Mouse (Mus musculus) midbrain, embryonic 16.5 days (tissue): ENCODE results near the gene Cit. TPM values are rescaled to one million over a fixed set of nuclear protein-coding genes. Genes with fewer than 3 reads are reported as not detected.

Source experiments
- ATAC-seq: fragments of 200-750 bp; cut with Nextera tagmentation; 2 replicates; pipeline ENCODE4 v1.8.0; 2017; ENCODE audit warnings: moderate TSS enrichment
- H3K27ac ChIP-seq: fragments of 300-500 bp; sonication (generic); 2 replicates; pipeline ENCODE4 v1.5.1; 2014; ENCODE audit warnings: mild to moderate bottlenecking, low read length, mixed read lengths
- H3K27me3 ChIP-seq: fragments of 300-500 bp; sonication (generic); 2 replicates; pipeline ENCODE4 v1.6.1; 2014; ENCODE audit warnings: low read depth, low read length, mixed read lengths; ENCODE audit not compliant: control insufficient read depth, insufficient read depth
- H3K36me3 ChIP-seq: fragments of 300-500 bp; sonication (generic); 2 replicates; pipeline ENCODE4 v1.6.1; 2014; ENCODE audit warnings: mild to moderate bottlenecking, low read length, moderate library complexity, mixed read lengths; ENCODE audit not compliant: control insufficient read depth, insufficient read depth
- H3K4me1 ChIP-seq: fragments of 300-500 bp; sonication (generic); 2 replicates; pipeline ENCODE4 v1.6.1; 2014; ENCODE audit warnings: mild to moderate bottlenecking, low read length, mixed read lengths; ENCODE audit not compliant: control insufficient read depth, insufficient read depth
- H3K4me2 ChIP-seq: fragments of 300-500 bp; sonication (generic); 2 replicates; pipeline ENCODE4 v1.6.1; 2014; ENCODE audit warnings: mild to moderate bottlenecking, low read length, mixed read lengths
- H3K4me3 ChIP-seq: fragments of 300-500 bp; sonication (generic); 2 replicates; pipeline ENCODE4 v1.5.1; 2014; ENCODE audit warnings: low read depth, mild to moderate bottlenecking, low read length, moderate library complexity, mixed read lengths
- H3K9ac ChIP-seq: fragments of 300-500 bp; sonication (generic); 2 replicates; pipeline ENCODE4 v1.6.1; 2014; ENCODE audit warnings: low read depth, low read length, mixed read lengths
- H3K9me3 ChIP-seq: fragments of 300-500 bp; sonication (generic); replicated peaks from 2 replicates; pipeline ENCODE4 v1.6.1; 2014; ENCODE audit warnings: mild to moderate bottlenecking, low read length, mixed read lengths; ENCODE audit not compliant: control insufficient read depth, poor library complexity, severe bottlenecking
- WGBS: fragments of 180-500 bp; shearing (Covaris S2); extraction: QIAGEN DNeasy Blood & Tissue Kit; methylation state at CpG from one replicate; pipeline ENCODE4 v1.1.7; 2014; 5-methylcytosine and 5-hydroxymethylcytosine counted together
- polyA plus RNA-seq: library from polyadenylated mRNA; unstranded; fragments of >200 nt; fragmentation: Nextera tagmentation; extraction: Ambion mirVana; gene quantifications from 2 replicates; pipeline ENCODE4 v1.2.1, GENCODE M21; 2015

Cit gene
- polyA plus RNA-seq, 1 experiment from 2014 or later: 30.7 TPM

DNA sequence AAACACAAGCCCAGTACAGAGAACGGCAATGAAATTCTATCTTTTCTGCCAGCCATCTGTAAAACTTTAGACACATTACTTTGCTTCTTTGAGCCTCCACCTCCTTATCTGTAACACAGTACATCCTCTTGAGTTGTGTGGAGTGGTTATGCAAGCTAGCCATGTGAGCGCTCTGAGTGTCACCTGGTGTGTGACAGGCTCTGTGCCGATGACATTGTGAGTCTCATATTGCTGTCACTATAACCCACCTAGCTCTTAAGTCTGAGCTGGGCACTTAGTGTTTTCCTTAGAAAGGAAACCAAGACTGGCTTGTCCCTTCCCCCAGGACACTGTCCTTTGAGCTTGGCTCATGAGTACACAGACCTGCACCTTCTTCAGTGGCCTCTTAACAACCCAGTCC lies 203.2 kb downstream of the Cit start:
- H3K27ac ChIP-seq: no peak overlapping the region
- H3K4me2 ChIP-seq: no peak overlapping the region
- no peaks in the 10 kb centered on the region for H3K27me3 ChIP-seq
- no peak for ATAC-seq
- H3K9me3 ChIP-seq: no peaks in the 10 kb centered on the region
- 100% methylated on average over 3 of the region's 3 CpGs for WGBS
- no peaks in the 10 kb centered on the region for H3K4me1 ChIP-seq
- H3K9ac ChIP-seq: no peak overlapping the region
- no peaks in the 10 kb centered on the region for H3K36me3 ChIP-seq
- H3K4me3 ChIP-seq: no peak overlapping the region

DNA sequence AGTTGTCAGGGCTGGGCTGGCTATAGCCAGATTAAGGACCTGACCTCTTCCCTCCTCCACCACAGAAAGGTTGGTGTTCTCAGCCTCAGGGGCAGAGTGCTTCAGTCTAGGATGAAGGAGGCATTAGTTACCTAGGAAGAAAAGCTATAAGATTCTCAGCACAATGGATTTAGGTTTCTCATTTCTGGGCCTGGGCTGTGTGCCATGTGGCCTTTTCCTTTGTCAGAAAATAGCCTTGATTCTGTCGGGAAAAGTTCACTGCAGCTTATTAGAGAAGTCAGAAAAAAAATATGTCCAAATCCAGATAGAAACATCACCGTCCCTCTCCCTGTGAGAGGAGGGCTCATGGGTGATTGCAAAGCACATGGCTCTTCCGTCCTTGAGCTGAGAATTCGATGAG lies 204.7 kb downstream of the Cit start:
- no peak overlapping the region for H3K27ac ChIP-seq
- H3K4me3 ChIP-seq: no peak overlapping the region
- no peaks in the 10 kb centered on the region for H3K9me3 ChIP-seq
- H3K4me1 ChIP-seq: no peaks in the 10 kb centered on the region
- ATAC-seq: no peak
- H3K36me3 ChIP-seq: no peaks in the 10 kb centered on the region
- H3K4me2 ChIP-seq: no peak overlapping the region
- no peak overlapping the region for H3K9ac ChIP-seq
- WGBS: 86% methylated on average over 4 of the region's 4 CpGs
- H3K27me3 ChIP-seq: no peaks in the 10 kb centered on the region

DNA sequence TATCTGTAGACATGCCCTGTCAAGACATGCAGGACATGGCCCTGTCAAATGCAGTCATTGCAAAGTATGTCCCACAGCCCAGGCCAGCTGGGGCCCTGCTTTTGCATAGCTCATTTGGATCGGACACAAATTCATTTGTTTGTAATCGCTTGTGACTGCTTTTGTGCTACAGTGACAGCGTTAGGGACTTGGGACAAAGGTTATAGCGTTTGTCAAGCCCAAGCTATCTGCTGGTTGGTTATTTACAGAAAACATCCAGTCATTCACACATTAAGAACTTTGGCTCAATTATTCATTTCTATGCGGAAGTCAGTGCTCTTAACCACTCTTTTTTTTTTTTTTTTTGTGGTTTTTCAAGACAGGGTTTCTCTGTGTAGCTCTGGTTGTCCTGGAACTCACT lies 207.1 kb downstream of the Cit start:
- ATAC-seq: no peak
- WGBS: 81% methylated on average over 5 of the region's 5 CpGs

DNA sequence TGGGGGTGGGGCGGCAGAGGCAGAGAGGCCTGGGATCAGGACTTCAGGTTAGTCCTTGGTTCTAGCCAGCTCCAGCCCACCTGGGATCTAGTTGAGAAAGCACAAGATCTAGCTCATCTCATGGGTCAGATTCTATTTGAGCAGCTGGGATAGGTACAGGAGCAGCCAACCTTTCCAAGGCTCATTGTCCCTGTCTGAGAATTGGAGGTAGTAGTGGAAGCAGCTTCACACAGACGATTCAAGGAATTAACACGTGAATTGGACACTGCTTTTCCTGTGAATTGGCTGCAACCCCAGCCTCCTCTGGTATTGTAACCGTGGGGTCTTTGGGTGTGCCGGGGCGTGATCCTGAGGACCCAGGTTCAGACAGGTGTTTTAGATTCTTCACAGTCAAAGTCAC lies 207.7 kb downstream of the Cit start:
- WGBS: 56% methylated on average over 6 of the region's 6 CpGs
- H3K4me3 ChIP-seq: no peak overlapping the region
- no peaks in the 10 kb centered on the region for H3K27me3 ChIP-seq
- ATAC-seq: no peak
- H3K4me2 ChIP-seq: no peak overlapping the region
- no peak overlapping the region for H3K9ac ChIP-seq
- no peaks in the 10 kb centered on the region for H3K4me1 ChIP-seq
- no peak overlapping the region for H3K27ac ChIP-seq
- H3K9me3 ChIP-seq: no peaks in the 10 kb centered on the region
- H3K36me3 ChIP-seq: no peaks in the 10 kb centered on the region

More for the DNA sequence above, 207.1 kb downstream of the Cit start:
- H3K4me2 ChIP-seq: no peak overlapping the region
- H3K27me3 ChIP-seq: no peaks in the 10 kb centered on the region
- H3K9me3 ChIP-seq: no peaks in the 10 kb centered on the region
- no peaks in the 10 kb centered on the region for H3K4me1 ChIP-seq
- H3K27ac ChIP-seq: no peak overlapping the region
- H3K36me3 ChIP-seq: no peaks in the 10 kb centered on the region
- H3K4me3 ChIP-seq: no peak overlapping the region
- no peak overlapping the region for H3K9ac ChIP-seq

Other genes starting within 250 kb of the Cit start
- gene Rab35, start 213.4 kb upstream of the Cit start, polyA plus RNA-seq: 16.5 and 18.5 TPM in 2 replicates
- 40.2 and 43.4 TPM in 2 replicates for gene Bicdl1, start 113.7 kb upstream of the Cit start, polyA plus RNA-seq
- gene Prkab1, start 179.2 kb downstream of the Cit start, polyA plus RNA-seq: 48.4 and 50.0 TPM in 2 replicates
- not detected in 2 replicates for gene Tmem233, start 238.0 kb downstream of the Cit start, polyA plus RNA-seq